Mouse (Mus musculus) midbrain, embryonic 16.5 days (tissue): ENCODE results near the gene Zfp131. TPM values are rescaled to one million over a fixed set of nuclear protein-coding genes. Genes with fewer than 3 reads are reported as not detected.

Experiments used
- ATAC-seq: fragments of 200-750 bp; cut with Nextera tagmentation; 2 replicates; pipeline ENCODE4 v1.8.0; 2017; ENCODE audit warnings: moderate TSS enrichment
- H3K27ac ChIP-seq: fragments of 300-500 bp; sonication (generic); 2 replicates; pipeline ENCODE4 v1.5.1; 2014; ENCODE audit warnings: mild to moderate bottlenecking, low read length, mixed read lengths
- H3K27me3 ChIP-seq: fragments of 300-500 bp; sonication (generic); 2 replicates; pipeline ENCODE4 v1.6.1; 2014; ENCODE audit warnings: low read depth, low read length, mixed read lengths; ENCODE audit not compliant: control insufficient read depth, insufficient read depth
- H3K36me3 ChIP-seq: fragments of 300-500 bp; sonication (generic); 2 replicates; pipeline ENCODE4 v1.6.1; 2014; ENCODE audit warnings: mild to moderate bottlenecking, low read length, moderate library complexity, mixed read lengths; ENCODE audit not compliant: control insufficient read depth, insufficient read depth
- H3K4me1 ChIP-seq: fragments of 300-500 bp; sonication (generic); 2 replicates; pipeline ENCODE4 v1.6.1; 2014; ENCODE audit warnings: mild to moderate bottlenecking, low read length, mixed read lengths; ENCODE audit not compliant: control insufficient read depth, insufficient read depth
- H3K4me2 ChIP-seq: fragments of 300-500 bp; sonication (generic); 2 replicates; pipeline ENCODE4 v1.6.1; 2014; ENCODE audit warnings: mild to moderate bottlenecking, low read length, mixed read lengths
- H3K4me3 ChIP-seq: fragments of 300-500 bp; sonication (generic); 2 replicates; pipeline ENCODE4 v1.5.1; 2014; ENCODE audit warnings: low read depth, mild to moderate bottlenecking, low read length, moderate library complexity, mixed read lengths
- H3K9ac ChIP-seq: fragments of 300-500 bp; sonication (generic); 2 replicates; pipeline ENCODE4 v1.6.1; 2014; ENCODE audit warnings: low read depth, low read length, mixed read lengths
- H3K9me3 ChIP-seq: fragments of 300-500 bp; sonication (generic); replicated peaks from 2 replicates; pipeline ENCODE4 v1.6.1; 2014; ENCODE audit warnings: mild to moderate bottlenecking, low read length, mixed read lengths; ENCODE audit not compliant: control insufficient read depth, poor library complexity, severe bottlenecking
- WGBS: fragments of 180-500 bp; shearing (Covaris S2); extraction: QIAGEN DNeasy Blood & Tissue Kit; methylation state at CpG from one replicate; pipeline ENCODE4 v1.1.7; 2014; 5-methylcytosine and 5-hydroxymethylcytosine counted together
- polyA plus RNA-seq: library from polyadenylated mRNA; unstranded; fragments of >200 nt; fragmentation: Nextera tagmentation; extraction: Ambion mirVana; gene quantifications from 2 replicates; pipeline ENCODE4 v1.2.1, GENCODE M21; 2015

The Zfp131 gene
- polyA plus RNA-seq, 1 experiment from 2014 or later: 27.4 TPM

DNA sequence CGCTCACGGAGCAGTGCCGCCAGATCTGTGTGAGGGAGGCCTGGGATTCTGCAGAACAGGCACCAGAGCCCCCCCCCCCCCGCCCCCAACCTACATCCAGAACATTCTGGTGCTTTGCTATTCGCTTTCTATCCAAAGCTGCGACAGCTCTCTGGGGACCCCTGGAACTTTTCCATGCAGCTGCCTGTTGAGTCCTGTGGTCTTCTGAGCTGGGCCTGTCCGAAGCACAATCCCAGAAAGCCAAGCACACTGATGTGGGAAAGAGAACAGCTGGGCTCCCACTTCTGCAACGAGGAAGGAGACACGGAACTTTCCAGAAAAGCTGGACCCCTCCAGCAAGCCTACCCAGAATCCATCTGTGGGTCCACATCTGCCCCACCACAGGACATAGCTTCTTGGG lies 19.3 kb upstream of the Zfp131 start:
- ATAC-seq: no peak
- no peaks in the 10 kb centered on the region for H3K9me3 ChIP-seq
- WGBS: 88% methylated on average over 9 of the region's 9 CpGs
- H3K4me1 ChIP-seq: no peaks in the 10 kb centered on the region
- no peak overlapping the region for H3K9ac ChIP-seq
- H3K27ac ChIP-seq: no peak overlapping the region
- no peaks in the 10 kb centered on the region for H3K27me3 ChIP-seq
- H3K4me3 ChIP-seq: no peak overlapping the region
- H3K36me3 ChIP-seq: no peaks in the 10 kb centered on the region
- H3K4me2 ChIP-seq: no peak overlapping the region

DNA sequence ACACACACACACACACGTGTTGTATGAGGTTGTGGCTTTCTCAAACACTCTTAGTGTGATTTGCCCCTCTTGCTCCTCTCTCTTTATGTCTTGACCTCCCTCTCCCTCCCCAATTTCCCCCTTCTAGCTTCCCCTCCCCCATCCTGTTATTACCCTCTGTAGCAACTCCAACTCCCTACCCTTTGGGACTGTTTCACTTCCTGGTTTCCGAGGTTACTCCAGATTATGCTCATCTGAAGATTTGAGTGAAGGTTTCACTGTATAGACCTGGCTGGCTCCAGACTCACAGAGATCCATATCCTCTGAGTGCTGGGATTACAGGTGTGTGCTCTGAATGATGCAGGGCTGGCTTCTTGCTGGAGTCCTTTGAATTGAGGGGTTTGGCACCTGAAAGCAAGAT lies 18.2 kb upstream of the Zfp131 start:
- Histone ChIP-seq H3K4me1 (no peaks in the 10 kb centered on the region), H3K27me3 (no peaks in the 10 kb centered on the region), H3K4me3 (no peak overlapping the region), H3K27ac (no peak overlapping the region), H3K9ac (no peak overlapping the region), H3K9me3 (no peaks in the 10 kb centered on the region), H3K4me2 (no peak overlapping the region), H3K36me3 (no peaks in the 10 kb centered on the region)
- WGBS: 80% methylated on average over 2 of the region's 2 CpGs
- ATAC-seq: no peak

DNA sequence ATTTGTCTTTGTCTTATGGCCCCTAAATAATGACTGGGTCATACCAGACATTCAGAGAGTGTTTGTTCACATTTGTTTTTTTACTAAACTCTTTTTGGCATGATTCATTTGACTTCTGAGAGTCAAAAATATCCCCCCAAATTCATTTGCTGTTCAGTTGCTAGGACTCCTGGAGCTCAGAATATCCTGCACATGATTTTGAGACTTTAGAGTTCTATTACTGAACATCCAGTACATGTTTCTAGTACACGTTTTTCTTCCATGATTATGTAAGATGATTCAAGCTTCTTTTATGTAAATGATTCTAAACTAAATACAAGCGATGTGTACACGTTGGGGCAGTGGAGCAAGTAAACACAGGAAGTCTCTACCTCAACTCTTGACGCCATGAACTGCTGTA lies 7.0 kb upstream of the Zfp131 start:
- ATAC-seq: no peak
- 69% methylated on average over 4 of the region's 4 CpGs for WGBS
- no peaks in the 10 kb centered on the region for H3K4me1 ChIP-seq
- no peak overlapping the region for H3K4me3 ChIP-seq
- H3K9me3 ChIP-seq: no peaks in the 10 kb centered on the region
- H3K27me3 ChIP-seq: no peaks in the 10 kb centered on the region
- no peak overlapping the region for H3K9ac ChIP-seq
- H3K36me3 ChIP-seq: no peaks in the 10 kb centered on the region
- no peak overlapping the region for H3K27ac ChIP-seq
- H3K4me2 ChIP-seq: no peak overlapping the region

DNA sequence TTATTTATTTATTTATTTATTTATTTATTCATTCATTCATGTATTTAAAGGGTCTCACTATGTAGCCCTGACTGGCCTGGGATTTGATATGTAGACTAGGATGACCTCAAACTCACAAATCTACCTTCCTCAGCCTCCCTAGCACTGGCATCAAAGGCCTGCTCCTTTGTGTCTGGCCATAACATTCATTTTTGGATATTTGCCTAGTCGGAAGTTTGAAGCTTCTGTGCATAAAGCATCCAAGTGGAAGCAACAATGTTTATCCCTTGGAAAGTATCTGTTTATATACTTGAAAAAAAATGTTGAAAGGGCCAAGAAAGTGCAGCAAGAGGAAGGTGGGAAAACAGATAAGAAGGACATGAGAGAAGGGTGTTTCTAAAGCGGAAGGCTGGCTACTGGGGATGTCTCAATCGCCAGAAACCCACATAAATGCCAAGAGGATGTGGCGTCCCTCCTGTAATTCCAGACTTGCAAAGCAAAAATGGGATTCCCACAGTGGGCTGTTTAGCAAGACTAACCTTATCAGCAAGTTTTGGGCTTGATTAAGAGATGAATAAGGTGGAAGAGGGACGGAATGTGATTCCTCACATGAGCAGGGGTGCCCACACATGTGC lies 2.2 kb upstream of the Zfp131 start:
- H3K4me2 ChIP-seq: no peak overlapping the region

DNA sequence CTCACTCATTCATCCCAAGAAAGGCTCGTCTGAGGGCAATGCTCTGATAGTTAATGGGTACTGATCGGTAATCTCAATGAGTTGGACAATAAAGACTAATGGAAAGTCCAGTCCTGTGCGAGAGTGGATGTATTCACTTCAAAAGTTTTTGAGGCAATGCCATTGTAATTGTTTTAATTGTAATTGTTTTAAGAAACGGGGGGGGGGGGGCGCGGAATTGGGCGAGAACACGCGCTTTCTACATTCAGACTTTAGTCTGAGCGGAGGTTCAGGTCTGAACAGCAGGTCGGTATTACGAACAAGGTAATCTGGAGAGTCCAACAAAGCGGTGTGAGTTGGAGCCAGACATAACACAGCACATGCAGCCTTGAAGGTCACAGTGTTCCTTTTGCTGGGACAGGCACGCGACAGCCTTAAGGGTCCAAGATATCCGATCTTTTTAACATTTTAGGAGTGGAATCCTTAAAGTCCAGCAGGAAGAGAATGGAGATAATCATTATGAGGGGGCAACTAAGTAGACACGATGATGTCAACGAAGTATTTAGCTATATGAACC lies 969 bp upstream of the Zfp131 start:
- H3K9ac ChIP-seq: peak overlapping the region; percentile 91
- H3K9me3 ChIP-seq: no peaks in the 10 kb centered on the region
- no peak for ATAC-seq
- peaks cover 10% of the 10 kb centered on the region for H3K4me1 ChIP-seq
- peak overlapping the region; percentile 89 for H3K4me3 ChIP-seq
- no peaks in the 10 kb centered on the region for H3K27me3 ChIP-seq
- 4% methylated on average over 18 of the region's 18 CpGs for WGBS
- H3K4me2 ChIP-seq: peak overlapping the region; percentile 57
- peaks cover 3% of the 10 kb centered on the region; the same call in 1 of the 2 replicates for H3K36me3 ChIP-seq
- peak overlapping the region; percentile 97 for H3K27ac ChIP-seq

More for the DNA sequence above, 2.2 kb upstream of the Zfp131 start:
- Histone ChIP-seq H3K4me1 (peaks cover 10% of the 10 kb centered on the region), H3K9me3 (no peaks in the 10 kb centered on the region), H3K27ac (no peak overlapping the region), H3K36me3 (no peaks in the 10 kb centered on the region; the same call in 1 of the 2 replicates), H3K27me3 (no peaks in the 10 kb centered on the region), H3K9ac (no peak overlapping the region), H3K4me3 (no peak overlapping the region)
- 90% methylated on average over 5 of the region's 5 CpGs for WGBS
- no peak for ATAC-seq

DNA sequence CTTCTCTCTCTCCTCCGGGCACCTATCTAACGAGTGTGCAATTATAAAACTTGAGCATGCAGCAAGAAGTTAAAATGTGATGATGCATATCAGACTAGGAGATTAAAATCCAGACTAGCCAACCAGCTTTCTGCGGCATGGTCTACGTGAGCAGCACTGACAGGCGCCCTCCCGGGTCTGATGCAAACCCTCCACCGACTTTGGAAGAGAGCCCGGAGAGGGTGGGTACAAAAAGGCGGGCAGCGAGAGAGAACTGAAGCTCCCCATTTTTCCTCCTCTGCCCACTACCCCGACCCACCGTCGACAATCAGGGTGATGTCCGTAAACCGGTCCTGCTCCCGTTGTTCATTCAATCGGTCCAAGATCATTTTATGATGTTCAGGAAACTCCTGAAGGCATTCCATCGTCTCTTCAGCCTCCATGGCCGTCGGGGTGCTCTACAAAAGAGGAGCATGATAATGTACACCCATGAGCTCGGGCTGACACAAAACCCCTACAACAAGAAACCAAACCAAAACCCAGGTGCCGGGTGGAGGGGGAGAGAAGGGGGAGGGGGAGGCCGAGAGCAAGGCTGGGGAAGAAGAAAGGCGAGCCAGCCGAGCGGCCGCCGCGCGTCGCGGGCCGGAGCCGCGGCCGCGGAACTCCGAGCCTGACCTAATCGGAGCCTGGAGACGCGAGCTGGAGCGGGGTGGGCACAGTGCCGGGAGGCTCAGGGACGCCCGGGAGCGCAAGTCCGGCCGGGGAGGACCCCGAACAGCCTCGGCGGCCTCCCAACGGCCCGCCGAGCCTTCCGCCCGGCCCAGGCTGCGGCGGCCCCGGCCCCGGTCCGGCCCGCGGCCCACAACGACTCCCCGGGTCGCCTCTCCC lies 605 bp downstream of the Zfp131 start:
- Histone ChIP-seq H3K4me2 (peak overlapping the region; percentile 53), H3K9me3 (no peaks in the 10 kb centered on the region), H3K4me3 (peak overlapping the region; percentile 89), H3K36me3 (peaks cover 5% of the 10 kb centered on the region; the same call in 1 of the 2 replicates), H3K27me3 (no peaks in the 10 kb centered on the region), H3K9ac (peak overlapping the region; percentile 91), H3K4me1 (peaks cover 10% of the 10 kb centered on the region), H3K27ac (peak overlapping the region; percentile 97)
- peak; percentile 76 for ATAC-seq
- whole genome bisulfite sequencing: under 1% methylated on average over 57 of the region's 66 CpGs

DNA sequence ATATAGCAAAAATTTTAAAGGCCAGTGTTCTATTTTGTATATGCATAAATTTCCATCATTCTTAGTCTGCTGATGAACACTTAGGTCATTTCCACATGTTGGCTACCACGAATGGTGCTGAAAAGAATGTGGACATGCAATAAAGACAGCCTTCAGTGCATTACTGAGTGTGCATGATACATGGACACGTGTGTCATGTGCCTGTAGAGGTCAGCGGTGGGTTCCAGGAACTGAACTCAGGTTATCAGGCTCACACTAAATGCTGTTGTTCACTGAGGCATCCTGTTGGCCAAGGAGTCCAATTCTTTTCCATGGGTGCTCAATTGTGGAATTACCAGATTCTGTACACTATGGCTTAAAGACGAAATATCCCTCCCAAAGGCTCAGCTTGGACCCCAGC lies 7.1 kb downstream of the Zfp131 start:
- Histone ChIP-seq H3K36me3 (peaks cover 22% of the 10 kb centered on the region), H3K4me2 (no peak overlapping the region), H3K27me3 (no peaks in the 10 kb centered on the region), H3K9ac (no peak overlapping the region), H3K4me1 (peaks cover 1% of the 10 kb centered on the region), H3K9me3 (no peaks in the 10 kb centered on the region), H3K4me3 (no peak overlapping the region), H3K27ac (no peak overlapping the region)
- 87% methylated on average over 4 of the region's 4 CpGs for WGBS
- ATAC-seq: no peak

DNA sequence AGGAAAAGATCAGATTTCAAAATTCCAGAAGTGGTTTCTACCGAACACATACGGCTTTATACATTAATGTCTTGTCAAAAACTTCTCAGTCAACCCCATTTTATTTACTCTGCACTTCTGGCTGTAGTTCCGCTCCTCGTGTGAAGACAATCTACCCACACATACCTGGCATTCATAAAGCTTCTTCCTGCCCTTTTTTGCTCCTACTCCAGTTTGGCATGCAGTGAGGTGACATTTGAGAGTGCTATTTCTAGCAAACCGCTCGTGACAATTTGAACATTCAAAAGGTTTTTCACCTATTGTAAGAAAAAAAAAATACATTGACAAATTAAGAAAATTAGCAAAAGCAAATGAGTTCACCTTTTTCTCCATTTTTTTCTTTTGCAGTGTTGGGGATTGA lies 22.1 kb downstream of the Zfp131 start:
- Histone ChIP-seq H3K4me3 (no peak overlapping the region), H3K27me3 (no peaks in the 10 kb centered on the region), H3K9ac (no peak overlapping the region), H3K27ac (no peak overlapping the region), H3K36me3 (peaks cover 23% of the 10 kb centered on the region), H3K4me1 (no peaks in the 10 kb centered on the region), H3K4me2 (no peak overlapping the region), H3K9me3 (no peaks in the 10 kb centered on the region)
- 93% methylated on average over 6 of the region's 6 CpGs for WGBS
- ATAC-seq: no peak

DNA sequence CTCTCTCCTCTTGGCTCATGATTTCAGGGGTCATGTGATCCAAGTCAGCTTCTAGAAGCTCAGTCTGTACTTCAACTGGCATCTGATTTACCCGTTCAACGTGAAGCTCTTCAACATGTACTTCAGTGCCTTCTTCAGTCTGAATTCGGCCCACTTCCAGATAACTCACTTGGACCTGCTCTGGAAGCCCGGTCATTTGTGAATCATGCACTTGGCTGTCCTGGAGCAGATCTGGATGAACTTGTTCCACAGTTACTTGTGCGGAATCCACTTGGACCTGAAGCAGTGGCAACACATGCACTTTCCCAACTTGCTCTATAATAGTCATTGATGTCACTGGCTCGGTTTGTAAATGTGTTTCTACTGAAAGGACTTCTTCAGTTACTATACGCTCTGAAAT lies 24.2 kb downstream of the Zfp131 start:
- Histone ChIP-seq H3K36me3 (peaks cover 16% of the 10 kb centered on the region), H3K27me3 (no peaks in the 10 kb centered on the region), H3K27ac (no peak overlapping the region), H3K4me1 (no peaks in the 10 kb centered on the region), H3K4me2 (no peak overlapping the region), H3K4me3 (no peak overlapping the region), H3K9ac (no peak overlapping the region), H3K9me3 (no peaks in the 10 kb centered on the region)
- no peak for ATAC-seq
- 94% methylated on average over 7 of the region's 7 CpGs for whole genome bisulfite sequencing
